In genomic region chr1:183369427-183370014, GRCm38 (mm10) we compare ENCODE assay signal across 1 mouse cellular context.
TF ChIP-seq lines count a peak whose summit lies in the region.

Gene Mia3, minus strand, starts transcription at chr1:183369553.

TF ChIP-seq in CH12.LX, 34 proteins besides CTCF, POLR2A, EP300 and RAD21 (continued from another document):
- TF ChIP-seq GABPA (IDR thresholded peaks at IDR 0.05; ENCODE audit: insufficient replicate concordance, low read depth, low read length) (no peak), ELF1 (IDR thresholded peaks at IDR 0.05; ENCODE audit: low read depth, low read length) (peak; percentile 48), NELFE (IDR thresholded peaks at IDR 0.05; ENCODE audit: low read depth, low read length) (peak; percentile 77)
